Mouse (Mus musculus): Measurements from ENCODE around the gene Ldlr.
"Not testable (repeated sequence)": the region's sequence is repeated elsewhere in the genome, so short reads cannot be mapped to it uniquely, and the experiment has no call there.

Ldlr gene

GRCm38 (mm10) chr9:21793507-21793906 is 70.2 kb downstream of the Ldlr start:
- not testable (repeated sequence) for DNase-seq

GRCm38 (mm10) chr9:21794344-21794834 is 71.1 kb downstream of the Ldlr start:
- no peak for DNase-seq

GRCm38 (mm10) chr9:21794925-21795324 is 71.6 kb downstream of the Ldlr start:
- DNase-seq = peak; percentile 74 to 82

- DNase-seq = no peak
Measured at GRCm38 (mm10) chr9:21795579-21795978, 72.3 kb downstream of the Ldlr start.

- DNase-seq = no peak
Measured at GRCm38 (mm10) chr9:21796259-21796658, 73.0 kb downstream of the Ldlr start.

GRCm38 (mm10) chr9:21796919-21797318 is 73.6 kb downstream of the Ldlr start:
- no peak for DNase-seq

GRCm38 (mm10) chr9:21797921-21798344 is 74.7 kb downstream of the Ldlr start:
- peak in 1 of 2 experiments; percentile 31 for DNase-seq

- peak; percentile 63 to 73 for DNase-seq
Measured at GRCm38 (mm10) chr9:21798345-21799009, 75.2 kb downstream of the Ldlr start, which contains the start of gene Kank2. TSS of gene Kank2 (minus strand) at chr9:21798744.

- DNase-seq = no peak
Measured at GRCm38 (mm10) chr9:21799010-21799350, 75.7 kb downstream of the Ldlr start.

Measured in cerebellum, postnatal 36 days (tissue).